Mouse (Mus musculus): ENCODE data around the gene Gpatch2.
A peak's percentile ranks its signal among the peaks of the same experiment; 100 is the strongest.

Gene Gpatch2

DNA sequence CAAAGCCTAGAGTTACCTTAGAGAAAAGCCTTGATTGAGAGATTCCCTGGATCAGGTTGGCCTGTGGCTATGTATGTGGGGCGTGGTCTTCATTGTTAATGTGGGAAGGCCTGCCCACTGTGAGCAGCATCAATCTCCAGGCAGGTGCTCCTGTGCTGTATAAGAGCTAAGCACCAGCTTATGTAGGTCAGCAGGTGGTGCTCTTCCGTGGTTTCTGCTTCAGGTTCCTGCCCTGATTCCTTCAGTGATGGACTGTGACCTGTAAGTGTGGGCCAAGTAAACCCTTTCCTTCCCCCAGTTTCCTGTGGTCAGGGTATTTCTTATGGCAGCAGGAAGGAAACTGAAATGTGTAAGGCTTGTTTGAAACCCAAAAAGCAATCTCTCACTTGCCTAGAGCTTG is 151.5 kb downstream of the Gpatch2 start:
- no peak for DNase-seq (ENCODE audit: low spot score in 2 of 2)

DNA sequence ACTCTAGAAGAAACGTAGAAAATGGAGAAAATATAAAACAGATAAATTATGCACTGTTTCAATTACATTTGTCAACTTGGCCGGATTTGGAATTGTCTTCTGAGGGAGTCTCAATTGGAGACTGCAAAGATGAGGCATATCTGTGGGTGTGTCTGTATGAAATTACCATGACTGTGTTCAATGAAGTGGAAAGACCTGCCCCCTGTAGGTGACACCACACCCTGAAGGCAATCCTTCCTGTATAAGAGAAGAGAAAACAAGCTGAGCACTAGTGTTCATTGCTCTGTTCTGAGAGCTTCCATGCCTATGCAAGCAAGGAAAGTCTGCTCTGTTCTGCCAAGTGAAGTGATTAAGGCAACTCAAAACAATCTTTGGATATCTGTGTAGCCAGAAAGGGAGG is 153.7 kb downstream of the Gpatch2 start:
- no peak for DNase-seq (ENCODE audit: low spot score in 2 of 2)

DNA sequence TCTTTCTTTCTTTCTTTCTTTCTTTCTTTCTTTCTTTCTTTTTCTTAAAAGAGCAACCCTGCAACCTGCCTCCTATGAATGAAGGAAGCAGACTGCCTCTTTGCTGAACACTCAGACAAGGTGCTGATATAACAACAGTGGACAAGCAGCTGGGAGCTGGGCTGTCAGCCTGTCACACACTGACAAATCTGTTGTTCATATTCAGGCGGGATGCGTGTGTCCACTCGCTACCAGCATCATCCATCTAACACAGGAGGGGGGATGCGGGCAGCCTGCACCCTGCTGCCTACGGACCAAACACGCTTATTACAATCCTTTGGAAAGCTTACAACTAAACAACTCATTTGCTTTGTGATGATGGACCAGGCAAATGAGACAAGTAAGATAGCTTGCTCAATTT is 158.2 kb downstream of the Gpatch2 start:
- no peak for DNase-seq (ENCODE audit: low spot score in 2 of 2)

GRCm38 (mm10) chr1:187374418-187374817 is 159.1 kb downstream of the Gpatch2 start:
- no peak for DNase-seq (ENCODE audit: low spot score in 2 of 2)

- DNase-seq (ENCODE audit: low spot score in 2 of 2), result no peak
Observed at GRCm38 (mm10) chr1:187376946-187377671, 161.8 kb downstream of the Gpatch2 start.

- DNase-seq (ENCODE audit: low spot score in 2 of 2), result peak in 1 of 2 experiments; percentile 11
Observed at GRCm38 (mm10) chr1:187377865-187378524, 162.7 kb downstream of the Gpatch2 start.

DNA sequence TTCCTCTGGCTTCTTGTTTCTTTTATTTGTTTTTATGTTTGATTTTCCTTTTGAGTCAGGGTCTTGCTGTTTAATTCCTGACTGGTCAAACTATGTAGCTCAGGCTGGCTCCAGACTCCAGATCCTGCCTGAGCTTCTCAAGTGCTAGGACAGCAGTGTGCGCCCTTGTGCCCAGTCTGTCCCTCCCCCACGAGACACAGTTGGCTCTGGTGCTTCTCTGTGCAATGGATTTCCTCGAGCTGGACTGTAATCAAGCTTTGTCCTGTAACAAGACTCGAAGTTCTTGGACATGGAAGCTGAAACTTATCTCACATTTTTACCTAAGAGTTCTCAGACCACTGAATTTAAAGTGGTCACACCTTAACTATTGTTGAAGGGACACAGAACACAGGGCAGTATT is 174.2 kb downstream of the Gpatch2 start:
- DNase-seq (ENCODE audit: low spot score in 2 of 2), result no peak

GRCm38 (mm10) chr1:187400834-187401233 is 185.5 kb downstream of the Gpatch2 start:
- DNase-seq (ENCODE audit: low spot score in 2 of 2), result no peak
